Mouse (Mus musculus): Measurements from ENCODE around the gene Tex37. TPM values are rescaled to one million over a fixed set of nuclear protein-coding genes. Genes with fewer than 3 reads are reported as not detected.

The Tex37 gene
- not detected for total RNA-seq (2021)
- long read RNA-seq, experiment 1 = 0 reads
- long read RNA-seq, experiment 2 = 0 reads

GRCm38 (mm10) chr6:70918827-70919226 lies at the start of gene Tex37:
Gene Tex37 (minus strand): TSS chr6:70918927.
- DNase-seq = no peak

- DNase-seq = no peak
Observed at GRCm38 (mm10) chr6:70968291-70968690, 49.6 kb upstream of the Tex37 start.

GRCm38 (mm10) chr6:70967422-70967821 lies 48.7 kb upstream of the Tex37 start:
- DNase-seq = no peak

GRCm38 (mm10) chr6:70965694-70966093 lies 47.0 kb upstream of the Tex37 start:
- DNase-seq = no peak

GRCm38 (mm10) chr6:70964116-70964830 lies 45.5 kb upstream of the Tex37 start:
- DNase-seq = no peak

- DNase-seq = no peak
Observed at GRCm38 (mm10) chr6:70957341-70957940, 38.7 kb upstream of the Tex37 start.

- no peak for DNase-seq
Observed at GRCm38 (mm10) chr6:70956936-70957335, 38.2 kb upstream of the Tex37 start.

- DNase-seq = peak; percentile 13 to 31
Observed at GRCm38 (mm10) chr6:70956285-70956912, 37.7 kb upstream of the Tex37 start, which contains the start of gene Foxi3. Gene Foxi3 (plus strand): TSS chr6:70956531.

- no peak for DNase-seq
Observed at GRCm38 (mm10) chr6:70955841-70956240, 37.1 kb upstream of the Tex37 start.

GRCm38 (mm10) chr6:70955291-70955800 lies 36.6 kb upstream of the Tex37 start:
- no peak for DNase-seq

GRCm38 (mm10) chr6:70954040-70954439 lies 35.3 kb upstream of the Tex37 start:
- peak in 1 of 2 experiments; percentile 3 for DNase-seq

- DNase-seq = no peak
Observed at GRCm38 (mm10) chr6:70953274-70953673, 34.5 kb upstream of the Tex37 start.

- DNase-seq = no peak
Observed at GRCm38 (mm10) chr6:70931801-70932200, 13.1 kb upstream of the Tex37 start.

- DNase-seq = peak; percentile 20 to 44
Observed at GRCm38 (mm10) chr6:70921274-70922074, 2.7 kb upstream of the Tex37 start.

- DNase-seq = no peak
Observed at GRCm38 (mm10) chr6:70912396-70912765, 6.3 kb downstream of the Tex37 start.

- DNase-seq = peak; percentile 10 to 23
Observed at GRCm38 (mm10) chr6:70911668-70912395, 6.9 kb downstream of the Tex37 start.

- DNase-seq = no peak
Observed at GRCm38 (mm10) chr6:70910285-70910684, 8.4 kb downstream of the Tex37 start.

GRCm38 (mm10) chr6:70909572-70909971 lies 9.2 kb downstream of the Tex37 start:
- no peak for DNase-seq

GRCm38 (mm10) chr6:70903689-70904088 lies 15.0 kb downstream of the Tex37 start:
- DNase-seq = no peak

GRCm38 (mm10) chr6:70899594-70900003 lies 19.1 kb downstream of the Tex37 start:
- no peak for DNase-seq

- DNase-seq = no peak
Observed at GRCm38 (mm10) chr6:70898166-70898565, 20.6 kb downstream of the Tex37 start.

All from adrenal gland, postnatal 36 days (tissue).